Mouse (Mus musculus) stomach, embryonic 15.5 days (tissue): ENCODE data around the gene Prph2. TPM values are rescaled to one million over a fixed set of nuclear protein-coding genes. Genes with fewer than 3 reads are reported as not detected.

Experiments
- ATAC-seq: fragments of 200-750 bp; cut with Nextera tagmentation; 2 replicates; pipeline ENCODE4 v1.8.0; 2017; ENCODE audit warnings: low read depth, moderate number of reproducible peaks, moderate TSS enrichment; ENCODE audit not compliant: insufficient read depth, low FRiP score
- H3K27ac ChIP-seq: fragments of 300-500 bp; sonication (generic); 2 replicates; pipeline ENCODE4 v1.5.1; 2015; ENCODE audit warnings: mild to moderate bottlenecking, inconsistent platforms
- H3K27me3 ChIP-seq: fragments of 300-500 bp; sonication (generic); replicated peaks from 2 replicates; pipeline ENCODE4 v1.6.1; 2015; ENCODE audit warnings: inconsistent platforms
- H3K36me3 ChIP-seq: fragments of 300-500 bp; sonication (generic); 2 replicates; pipeline ENCODE4 v1.6.1; 2015; ENCODE audit warnings: inconsistent platforms
- H3K4me1 ChIP-seq: fragments of 300-500 bp; sonication (generic); 2 replicates; pipeline ENCODE4 v1.6.1; 2015; ENCODE audit warnings: inconsistent platforms
- H3K4me2 ChIP-seq: fragments of 300-500 bp; sonication (generic); 2 replicates; pipeline ENCODE4 v1.6.1; 2015; ENCODE audit warnings: mild to moderate bottlenecking, inconsistent platforms
- H3K4me3 ChIP-seq: fragments of 300-500 bp; sonication (generic); replicated peaks from 2 replicates; pipeline ENCODE4 v1.5.1; 2015; ENCODE audit warnings: inconsistent platforms
- H3K9ac ChIP-seq: fragments of 300-500 bp; sonication (generic); 2 replicates; pipeline ENCODE4 v1.6.1; 2015; ENCODE audit warnings: inconsistent platforms
- H3K9me3 ChIP-seq: fragments of 300-500 bp; sonication (generic); 2 replicates; pipeline ENCODE4 v1.6.1; 2016; ENCODE audit warnings: inconsistent platforms
- WGBS: fragments of 180-500 bp; shearing (Covaris S2); methylation state at CpG from one replicate; pipeline ENCODE4 v1.1.7; 2015; 5-methylcytosine and 5-hydroxymethylcytosine counted together
- polyA plus RNA-seq: library from polyadenylated mRNA; unstranded; fragments of >200 nt; fragmentation: Nextera tagmentation; extraction: Ambion mirVana; gene quantifications from 2 replicates; pipeline ENCODE4 v1.2.1, GENCODE M21; 2015

Prph2 gene
- polyA plus RNA-seq = not detected in 2 replicates

DNA sequence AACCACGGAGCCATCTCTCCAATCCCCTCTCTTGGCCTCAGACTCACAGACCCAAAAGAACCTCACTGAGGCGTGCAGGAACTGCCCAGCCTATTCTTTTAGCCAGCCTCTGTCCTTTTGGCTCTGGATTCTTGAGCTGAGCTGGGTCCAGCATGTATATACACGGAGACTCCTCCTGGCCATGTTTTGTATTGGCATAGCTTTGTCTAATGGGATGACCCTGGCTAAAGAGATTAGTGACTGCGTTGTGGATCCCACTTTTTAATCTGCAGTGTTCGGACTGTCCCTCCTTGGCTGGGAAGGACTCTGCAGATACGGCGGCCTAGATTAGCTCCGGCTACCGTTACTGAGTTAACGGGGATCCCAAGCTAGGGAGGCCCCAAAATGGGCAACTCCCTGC, at the start of gene Prph2:
Prph2 (plus strand) TSS at position 274 of the 400 bp plus-strand sequence.
- Histone ChIP-seq H3K4me1 (no peaks in the 10 kb centered on the region), H3K36me3 (no peaks in the 10 kb centered on the region), H3K27ac (no peak within 1 kb of the TSS), H3K4me3 (no peak within 1 kb of the TSS), H3K9me3 (no peaks in the 10 kb centered on the region), H3K9ac (no peak within 1 kb of the TSS), H3K27me3 (no peaks in the 10 kb centered on the region), H3K4me2 (no peak within 1 kb of the TSS)
- 85% methylated on average over 10 of the region's 10 CpGs for WGBS
- no peak for ATAC-seq

DNA sequence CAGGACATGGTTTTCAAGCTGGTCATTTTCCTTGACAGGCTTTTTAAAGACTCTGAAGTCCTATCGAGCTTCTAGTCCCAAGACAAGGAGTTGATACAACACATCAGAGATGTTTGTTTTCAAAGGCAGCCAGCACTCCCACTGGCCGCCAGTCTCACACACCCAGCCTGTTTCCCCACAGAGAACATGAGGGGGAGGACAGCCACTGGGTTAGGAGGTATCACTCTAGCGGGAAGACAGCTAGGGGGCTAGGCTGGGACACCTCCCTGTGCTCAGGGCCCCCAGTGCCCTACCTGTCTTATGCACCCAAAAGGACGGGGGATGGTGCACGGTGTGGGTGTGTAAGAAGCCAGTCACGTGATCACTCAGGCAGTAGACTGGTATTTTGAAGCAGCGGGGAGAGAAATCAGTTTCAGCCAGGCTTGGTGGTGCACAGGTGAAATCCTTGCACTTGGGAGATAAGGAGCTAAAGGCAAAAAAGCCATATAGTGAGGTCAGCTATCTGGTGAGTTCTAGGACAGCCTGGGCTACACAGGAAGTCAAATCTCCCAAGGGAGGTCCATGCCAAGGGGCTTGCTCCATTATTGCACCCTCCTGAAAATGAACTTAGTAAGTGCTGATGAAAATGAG, 45.6 kb upstream of the Prph2 start:
- Histone ChIP-seq H3K4me3 (no peak overlapping the region), H3K4me2 (no peak overlapping the region), H3K9ac (no peak overlapping the region), H3K4me1 (no peaks in the 10 kb centered on the region), H3K27me3 (no peaks in the 10 kb centered on the region), H3K9me3 (no peaks in the 10 kb centered on the region), H3K36me3 (no peaks in the 10 kb centered on the region), H3K27ac (no peak overlapping the region)
- no peak for ATAC-seq
- WGBS = 61% methylated on average over 7 of the region's 7 CpGs

DNA sequence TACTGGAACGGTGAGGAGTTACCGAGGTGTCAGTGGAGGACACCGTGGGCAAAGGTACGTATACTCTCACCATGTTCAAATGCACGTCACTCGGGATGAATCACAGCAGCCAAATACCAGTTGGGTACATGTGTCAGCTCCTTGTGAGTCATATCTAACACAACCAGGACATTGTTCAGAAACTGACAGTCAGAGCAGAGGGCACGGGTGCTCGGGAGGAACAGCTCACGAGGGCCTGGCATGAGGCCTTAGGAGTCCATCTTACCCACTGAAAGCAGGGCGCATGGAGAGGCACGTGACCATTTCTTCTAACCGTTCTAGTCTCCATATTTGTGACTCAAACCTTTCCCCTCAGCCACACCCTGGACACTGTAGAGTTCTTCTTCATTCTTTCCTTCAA, 43.4 kb upstream of the Prph2 start:
- H3K9ac ChIP-seq = no peak overlapping the region
- H3K9me3 ChIP-seq = no peaks in the 10 kb centered on the region
- H3K36me3 ChIP-seq = 0 out of 2 replicates have a peak, but pooled peaks cover under 1% of the 10 kb centered on the region
- H3K4me3 ChIP-seq = no peak overlapping the region
- no peak overlapping the region for H3K4me2 ChIP-seq
- WGBS = 83% methylated on average over 12 of the region's 12 CpGs
- H3K27me3 ChIP-seq = no peaks in the 10 kb centered on the region
- H3K27ac ChIP-seq = no peak overlapping the region
- ATAC-seq = no peak
- H3K4me1 ChIP-seq = no peaks in the 10 kb centered on the region

DNA sequence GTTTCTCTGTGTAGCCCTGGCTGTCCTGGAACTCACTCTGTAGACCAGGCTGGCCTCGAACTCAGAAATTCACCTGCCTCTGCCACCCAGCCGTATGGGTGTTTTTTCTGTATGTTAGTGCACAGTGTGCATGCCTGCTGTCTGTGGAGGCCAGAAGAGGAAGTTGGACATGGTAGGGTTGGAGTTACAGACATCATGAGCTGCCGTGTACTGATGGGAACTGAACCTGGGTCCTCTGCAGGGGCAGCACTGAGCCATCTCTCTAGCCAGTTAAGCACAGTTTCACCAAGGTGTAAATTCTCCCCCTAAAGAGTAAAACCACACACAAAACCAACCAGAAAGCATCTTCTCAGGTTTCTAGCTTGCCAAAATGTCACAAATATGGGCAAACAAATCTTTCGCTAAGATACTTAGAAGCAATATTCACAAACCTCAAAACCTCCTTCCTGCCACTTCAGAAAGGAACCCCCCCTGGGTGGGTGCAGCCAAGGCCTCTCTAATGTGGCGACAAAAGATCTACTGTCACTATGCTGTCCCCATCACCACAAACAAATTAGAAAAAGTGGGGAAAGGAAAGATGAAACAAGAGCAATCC, 40.0 kb upstream of the Prph2 start:
- Histone ChIP-seq H3K4me3 (no peak overlapping the region), H3K9me3 (no peaks in the 10 kb centered on the region), H3K9ac (no peak overlapping the region), H3K36me3 (0 out of 2 replicates have a peak, but pooled peaks cover 2% of the 10 kb centered on the region), H3K4me2 (no peak overlapping the region), H3K4me1 (0 out of 2 replicates have a peak, but pooled peaks cover 7% of the 10 kb centered on the region), H3K27me3 (no peaks in the 10 kb centered on the region), H3K27ac (no peak overlapping the region)
- ATAC-seq = no peak
- WGBS = 87% methylated on average over 5 of the region's 5 CpGs

DNA sequence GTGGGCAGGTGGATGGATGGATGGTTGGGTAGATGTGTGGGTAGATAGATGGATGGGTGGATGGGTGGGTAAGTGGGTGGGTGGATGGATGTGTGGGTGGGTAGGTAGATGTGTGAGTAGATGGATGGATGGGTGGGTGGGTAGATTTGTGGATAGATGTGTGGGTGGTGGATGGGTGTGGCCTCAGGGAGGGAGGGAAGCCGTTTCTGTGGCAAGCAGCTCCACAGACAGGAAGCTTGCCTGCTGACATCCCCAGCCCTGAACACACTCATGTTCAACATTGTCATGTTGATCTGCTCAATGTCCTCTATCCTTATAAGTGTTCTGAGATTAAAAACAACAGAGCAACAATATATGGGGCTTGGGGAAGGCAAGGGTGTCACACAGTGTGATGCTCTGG, 39.3 kb upstream of the Prph2 start:
- H3K9me3 ChIP-seq = no peaks in the 10 kb centered on the region

DNA sequence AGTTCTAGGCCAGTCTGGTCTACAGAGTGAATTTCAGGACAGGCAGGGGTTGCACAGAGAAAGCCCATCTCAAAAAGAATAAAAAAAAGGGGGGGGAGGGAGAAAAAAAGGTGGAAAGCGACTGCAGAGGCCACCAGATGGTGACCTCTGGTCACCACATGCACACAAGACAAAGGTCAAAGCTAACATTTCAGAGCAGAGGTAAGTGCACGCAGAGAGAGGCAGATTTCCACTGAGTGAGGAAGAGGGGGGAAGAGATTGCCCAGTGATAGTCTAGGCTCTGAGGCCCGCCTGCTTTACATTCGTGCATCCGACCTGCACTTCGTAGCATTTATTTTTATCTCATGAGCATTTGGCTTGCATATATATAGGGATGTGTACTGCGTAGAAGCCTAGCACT, 37.5 kb upstream of the Prph2 start:
- Histone ChIP-seq H3K9ac (no peak overlapping the region), H3K27me3 (no peaks in the 10 kb centered on the region), H3K27ac (no peak overlapping the region), H3K9me3 (no peaks in the 10 kb centered on the region), H3K36me3 (0 out of 2 replicates have a peak, but pooled peaks cover 2% of the 10 kb centered on the region), H3K4me2 (no peak overlapping the region), H3K4me1 (0 out of 2 replicates have a peak, but pooled peaks cover 7% of the 10 kb centered on the region), H3K4me3 (no peak overlapping the region)
- WGBS = 72% methylated on average over 7 of the region's 7 CpGs
- no peak for ATAC-seq

More for the DNA sequence above, 39.3 kb upstream of the Prph2 start:
- WGBS = 15% methylated on average over 1 of the region's 1 CpGs
- Histone ChIP-seq H3K4me3 (no peak overlapping the region), H3K27ac (no peak overlapping the region), H3K36me3 (0 out of 2 replicates have a peak, but pooled peaks cover 2% of the 10 kb centered on the region), H3K4me2 (no peak overlapping the region), H3K9ac (no peak overlapping the region), H3K27me3 (no peaks in the 10 kb centered on the region), H3K4me1 (0 out of 2 replicates have a peak, but pooled peaks cover 7% of the 10 kb centered on the region)
- ATAC-seq = no peak

DNA sequence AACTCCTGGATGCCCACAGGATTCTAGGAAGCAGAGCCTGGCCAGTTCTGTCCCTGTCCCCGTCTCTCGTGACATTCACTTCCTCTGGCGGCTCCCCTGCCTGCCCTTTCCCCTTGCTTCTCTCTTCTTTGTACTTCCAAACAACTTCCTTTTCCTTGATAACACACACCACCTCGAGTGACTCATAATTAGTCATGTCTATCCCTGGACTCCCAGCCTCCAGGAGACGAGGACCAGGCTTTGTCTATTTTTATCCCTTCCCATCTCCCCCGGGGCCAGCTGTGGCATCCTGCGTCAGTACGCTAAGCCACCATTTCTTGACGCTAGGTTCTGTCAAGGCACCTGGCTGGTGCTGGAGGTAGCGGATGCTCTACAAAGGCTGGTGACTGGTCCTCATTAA, 36.1 kb upstream of the Prph2 start:
- H3K27me3 ChIP-seq = no peaks in the 10 kb centered on the region
- H3K27ac ChIP-seq = peak overlapping the region; percentile 52; the same call in 1 of the 2 replicates
- 19% methylated on average over 10 of the region's 10 CpGs for WGBS
- H3K4me1 ChIP-seq = 0 out of 2 replicates have a peak, but pooled peaks cover 7% of the 10 kb centered on the region
- H3K9me3 ChIP-seq = no peaks in the 10 kb centered on the region
- H3K4me2 ChIP-seq = 0 out of 2 replicates have a peak overlapping the region, but pooled peaks have one; percentile 3
- 0 out of 2 replicates have a peak, but pooled peaks cover 2% of the 10 kb centered on the region for H3K36me3 ChIP-seq
- peak; percentile 47 for ATAC-seq
- no peak overlapping the region for H3K9ac ChIP-seq
- H3K4me3 ChIP-seq = no peak overlapping the region

DNA sequence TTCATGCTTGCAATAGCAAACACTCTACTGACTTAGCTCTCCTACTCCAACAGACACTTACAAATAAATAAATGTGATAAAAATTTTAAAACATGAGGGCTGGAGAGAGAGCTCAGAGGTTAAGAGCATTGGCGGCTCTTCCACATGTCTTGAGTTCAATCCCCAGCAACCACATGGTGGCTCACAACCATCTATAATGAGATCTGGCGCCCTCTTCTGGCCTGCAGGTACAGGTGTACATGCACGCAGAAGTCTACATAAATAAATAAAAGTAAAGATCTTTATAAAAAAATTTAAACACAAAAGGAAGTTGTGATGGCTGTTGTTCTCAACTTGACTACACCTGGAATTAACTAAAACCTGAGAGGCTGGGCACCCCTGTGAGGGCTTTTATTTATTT, 34.6 kb upstream of the Prph2 start:
- ATAC-seq = no peak
- no peaks in the 10 kb centered on the region for H3K9me3 ChIP-seq
- 80% methylated on average over 3 of the region's 3 CpGs for WGBS
- H3K4me3 ChIP-seq = no peak overlapping the region
- no peak overlapping the region for H3K9ac ChIP-seq
- no peak overlapping the region for H3K27ac ChIP-seq
- H3K36me3 ChIP-seq = 0 out of 2 replicates have a peak, but pooled peaks cover 2% of the 10 kb centered on the region
- H3K4me1 ChIP-seq = 0 out of 2 replicates have a peak, but pooled peaks cover 7% of the 10 kb centered on the region
- no peak overlapping the region for H3K4me2 ChIP-seq
- H3K27me3 ChIP-seq = no peaks in the 10 kb centered on the region

DNA sequence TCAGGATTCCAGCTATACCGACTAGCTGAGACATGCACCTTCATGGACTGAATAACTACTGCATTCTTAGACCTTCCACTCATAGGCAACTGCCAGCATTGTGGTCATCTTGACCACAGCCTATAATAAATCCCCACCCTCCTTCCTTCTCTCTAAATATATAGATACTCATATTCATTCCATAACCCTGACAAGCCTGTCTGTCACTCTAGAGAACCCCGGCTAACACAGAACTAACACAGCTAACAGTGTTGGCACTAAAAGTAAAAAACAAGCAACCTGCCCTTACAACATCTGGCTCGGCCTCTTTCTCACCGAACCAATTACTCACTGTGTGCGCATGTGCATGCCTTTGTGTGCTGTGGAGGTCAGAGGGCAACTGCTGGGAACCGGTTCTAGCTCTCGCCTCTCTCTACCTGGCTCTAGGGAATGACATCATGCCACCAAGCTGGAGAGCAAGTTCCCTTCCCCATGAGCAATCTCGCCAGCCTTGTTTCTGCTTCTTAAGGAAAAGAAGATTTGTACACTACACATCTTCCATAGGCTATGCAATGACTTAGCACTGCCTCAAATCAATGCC, 33.8 kb upstream of the Prph2 start:
- H3K4me2 ChIP-seq = no peak overlapping the region
- H3K27me3 ChIP-seq = no peaks in the 10 kb centered on the region
- 0 out of 2 replicates have a peak, but pooled peaks cover 2% of the 10 kb centered on the region for H3K36me3 ChIP-seq
- 46% methylated on average over 8 of the region's 8 CpGs for WGBS
- no peak overlapping the region for H3K4me3 ChIP-seq
- ATAC-seq = peak; percentile 64
- no peaks in the 10 kb centered on the region for H3K9me3 ChIP-seq
- H3K4me1 ChIP-seq = 0 out of 2 replicates have a peak, but pooled peaks cover 7% of the 10 kb centered on the region
- H3K9ac ChIP-seq = no peak overlapping the region
- peak overlapping the region; percentile 56 for H3K27ac ChIP-seq

DNA sequence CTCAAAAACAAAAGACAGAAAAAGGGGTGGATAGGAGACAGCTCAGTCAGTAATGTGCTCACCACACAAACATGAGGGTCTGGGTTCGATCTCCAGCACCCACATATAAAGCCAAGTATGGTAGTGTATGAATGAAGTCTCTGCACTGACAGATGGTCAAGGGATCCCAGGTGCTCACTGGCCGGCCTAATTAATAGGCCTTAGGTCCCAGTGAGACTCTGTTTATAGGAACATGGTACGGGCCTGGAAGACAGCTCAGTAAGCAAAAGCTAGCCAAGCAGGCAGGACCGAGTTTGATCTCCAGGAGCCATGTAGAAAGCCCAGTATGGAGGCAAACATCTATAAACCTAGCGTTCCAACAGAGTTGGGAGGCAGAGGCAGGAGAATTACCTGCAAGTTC, 33.2 kb upstream of the Prph2 start:
- 76% methylated on average over 5 of the region's 5 CpGs for WGBS
- peak overlapping the region; percentile 56 for H3K27ac ChIP-seq

DNA sequence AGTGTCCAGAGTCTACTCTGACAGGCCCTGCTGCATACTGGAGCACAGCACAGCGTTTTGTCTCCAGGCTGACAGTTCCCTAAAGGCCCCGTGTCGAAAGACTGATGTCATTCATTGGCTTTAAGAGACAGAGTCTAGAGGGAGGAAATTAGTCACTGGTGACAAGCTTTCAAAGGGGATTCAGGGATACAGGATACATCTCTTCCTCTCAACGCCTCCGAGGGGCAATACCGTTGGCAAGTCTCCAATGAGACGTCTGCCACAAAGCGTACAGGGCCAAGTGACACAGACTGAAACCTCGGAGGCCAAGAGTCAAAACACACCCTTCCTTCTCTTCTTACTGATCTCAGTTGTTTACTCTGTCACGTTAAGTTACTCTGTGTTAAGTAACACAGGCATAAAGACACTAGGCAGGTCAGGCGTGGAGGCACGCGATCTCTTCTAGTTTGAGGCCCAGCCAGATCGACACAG, 30.4 kb upstream of the Prph2 start:
- Histone ChIP-seq H3K4me1 (peaks cover 3% of the 10 kb centered on the region; the same call in 1 of the 2 replicates), H3K27me3 (no peaks in the 10 kb centered on the region), H3K36me3 (no peaks in the 10 kb centered on the region), H3K9ac (no peak overlapping the region), H3K27ac (no peak overlapping the region; the same call in 1 of the 2 replicates), H3K4me3 (no peak overlapping the region), H3K4me2 (no peak overlapping the region), H3K9me3 (no peaks in the 10 kb centered on the region)
- 23% methylated on average over 14 of the region's 14 CpGs for WGBS
- no peak for ATAC-seq

More for the DNA sequence above, 33.2 kb upstream of the Prph2 start:
- ATAC-seq = no peak
- no peaks in the 10 kb centered on the region for H3K36me3 ChIP-seq
- H3K9me3 ChIP-seq = no peaks in the 10 kb centered on the region
- H3K4me1 ChIP-seq = 0 out of 2 replicates have a peak, but pooled peaks cover 7% of the 10 kb centered on the region
- no peak overlapping the region for H3K4me2 ChIP-seq
- H3K9ac ChIP-seq = no peak overlapping the region
- H3K27me3 ChIP-seq = no peaks in the 10 kb centered on the region
- H3K4me3 ChIP-seq = no peak overlapping the region

DNA sequence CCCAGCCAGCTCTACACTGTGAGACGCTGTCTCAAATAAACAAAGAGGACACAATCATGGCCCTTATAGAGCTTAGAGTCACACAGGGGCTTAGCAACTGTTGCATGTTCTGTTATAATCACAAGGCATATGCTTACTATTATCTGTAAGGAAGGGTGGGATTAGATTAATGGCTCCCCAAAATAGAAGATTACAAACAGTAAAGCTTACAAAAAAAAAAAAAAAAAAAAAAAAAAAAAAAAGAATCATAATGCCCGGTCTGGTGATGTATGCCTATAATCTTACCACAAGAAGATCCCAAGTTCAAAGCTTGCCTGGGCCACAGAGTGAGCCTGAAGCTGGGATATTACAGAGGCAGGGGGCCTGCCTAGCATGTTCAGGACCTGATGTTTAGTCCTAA, 29.9 kb upstream of the Prph2 start:
- Histone ChIP-seq H3K4me2 (no peak overlapping the region), H3K4me1 (peaks cover 3% of the 10 kb centered on the region; the same call in 1 of the 2 replicates), H3K9ac (no peak overlapping the region), H3K27ac (no peak overlapping the region; the same call in 1 of the 2 replicates), H3K36me3 (no peaks in the 10 kb centered on the region), H3K4me3 (no peak overlapping the region), H3K27me3 (no peaks in the 10 kb centered on the region), H3K9me3 (no peaks in the 10 kb centered on the region)
- 55% methylated on average over 2 of the region's 2 CpGs for WGBS
- ATAC-seq = no peak
